ENCODE assay signal across 20 mouse cellular contexts in genomic region chr2:28228364-28228763, GRCm38 (mm10). TPM values are rescaled to one million over a fixed set of nuclear protein-coding genes. Genes with fewer than 3 reads are reported as not detected.
DNase-seq lines count a peak whose midpoint lies in the region; ATAC-seq and TF ChIP-seq lines count a peak whose summit lies in the region.
"Had no signal": no experiment of that assay in that cellular context is flagged by ENCODE, and none has a peak within 500 bp of the region (broad histone marks: within the 10 kb centered on the region; RNA-seq: fewer than 3 reads in every experiment).

No protein-coding gene starts in this region.

- TF ChIP-seq CTCF in C2C12 (IDR thresholded peaks at IDR 0.05; ENCODE audit: control insufficient read depth, insufficient read depth, insufficient read length), result no peak
- no peak for TF ChIP-seq CTCF in hindbrain, postnatal 0 days (IDR thresholded peaks at IDR 0.05; ENCODE audit: low read depth)

- H3ac ChIP-seq in C2C12 (ENCODE audit: control insufficient read depth, insufficient read length, low read depth), result no peak overlapping the region

- no peak for ATAC-seq in forebrain, embryonic 13.5 days
- ATAC-seq in forebrain, embryonic 15.5 days (replicated peaks), result no peak
- ATAC-seq in hindbrain, postnatal 0 days, result no peak
- ATAC-seq: forebrain, embryonic 14.5 days had no signal

- H3K4me1 ChIP-seq in forebrain, embryonic 13.5 days, result peaks cover 15% of the 10 kb centered on the region; the same call in 1 of the 2 replicates
- H3K4me1 ChIP-seq in forebrain, embryonic 15.5 days, result peaks cover 7% of the 10 kb centered on the region
- H3K4me1 ChIP-seq in hindbrain, postnatal 0 days (ENCODE audit: insufficient read depth, low read length), result peaks cover 10% of the 10 kb centered on the region; the same call in 1 of the 2 replicates
- H3K4me1 ChIP-seq: liver, embryonic 13.5 days; lung, embryonic 15.5 days had no signal

- H3K27me3 ChIP-seq in forebrain, embryonic 13.5 days, result no peaks in the 10 kb centered on the region
- H3K27me3 ChIP-seq in forebrain, embryonic 15.5 days, result no peaks in the 10 kb centered on the region
- H3K27me3 ChIP-seq in C2C12 (ENCODE audit: control insufficient read depth, insufficient read depth, insufficient read length), result no peaks in the 10 kb centered on the region
- H3K27me3 ChIP-seq in hindbrain, postnatal 0 days (ENCODE audit: insufficient read depth, low read length), result no peaks in the 10 kb centered on the region
- H3K27me3 ChIP-seq: embryonic facial prominence, embryonic 12.5 days; limb, embryonic 13.5 days; liver, embryonic 13.5 days; lung, embryonic 15.5 days had no signal

- DNase-seq in adrenal gland, postnatal 36 days, result peak; percentile 48 to 55
- no peak for DNase-seq in hindbrain, postnatal 0 days (ENCODE audit: low spot score)
- no peak for DNase-seq in cerebellum, postnatal 36 days
- no peak for DNase-seq in gastrocnemius, postnatal 25 days
- DNase-seq: cerebellum, adult 8-10 months; kidney, adult 11 months; layer of hippocampus, postnatal 36 days; liver, embryonic 13.5 days; lung, postnatal 4 days; right cerebral cortex, adult 18-20 months; thymus, postnatal 36 days had no signal

- H3K4me3 ChIP-seq in forebrain, embryonic 13.5 days, result no peak overlapping the region
- no peak overlapping the region for H3K4me3 ChIP-seq in forebrain, embryonic 15.5 days
- no peak overlapping the region for H3K4me3 ChIP-seq in C2C12 (ENCODE audit: insufficient read depth, poor library complexity, severe bottlenecking)
- H3K4me3 ChIP-seq in hindbrain, postnatal 0 days (ENCODE audit: low read length), result no peak overlapping the region
- H3K4me3 ChIP-seq: embryonic facial prominence, embryonic 12.5 days; erythroblast, embryonic 14.5 days; heart, embryonic 10.5 days; limb, embryonic 13.5 days; liver, embryonic 13.5 days; lung, embryonic 15.5 days had no signal

- H3K9ac ChIP-seq in forebrain, embryonic 13.5 days, result no peak overlapping the region
- H3K9ac ChIP-seq in forebrain, embryonic 15.5 days (replicated peaks), result no peak overlapping the region
- no peak overlapping the region for H3K9ac ChIP-seq in hindbrain, postnatal 0 days (replicated peaks; ENCODE audit: low read length)
- H3K9ac ChIP-seq: embryonic facial prominence, embryonic 12.5 days; limb, embryonic 13.5 days; liver, embryonic 13.5 days; lung, embryonic 15.5 days had no signal

- no peaks in the 10 kb centered on the region for H3K9me3 ChIP-seq in forebrain, embryonic 13.5 days (replicated peaks)
- no peaks in the 10 kb centered on the region for H3K9me3 ChIP-seq in forebrain, embryonic 15.5 days
- no peaks in the 10 kb centered on the region for H3K9me3 ChIP-seq in hindbrain, postnatal 0 days (ENCODE audit: low read length)
- H3K9me3 ChIP-seq: embryonic facial prominence, embryonic 12.5 days; heart, embryonic 10.5 days; limb, embryonic 13.5 days; liver, embryonic 13.5 days; lung, embryonic 15.5 days had no signal

- H3K4me2 ChIP-seq in forebrain, embryonic 13.5 days, result no peak overlapping the region
- H3K4me2 ChIP-seq in forebrain, embryonic 15.5 days (replicated peaks), result no peak overlapping the region
- H3K4me2 ChIP-seq in hindbrain, postnatal 0 days (ENCODE audit: low read depth, low read length), result no peak overlapping the region
- H3K4me2 ChIP-seq: limb, embryonic 13.5 days; liver, embryonic 13.5 days; lung, embryonic 15.5 days had no signal

- H3K27ac ChIP-seq in forebrain, embryonic 13.5 days, result peak overlapping the region; percentile 57; the same call in 1 of the 2 replicates
- no peak overlapping the region for H3K27ac ChIP-seq in forebrain, embryonic 15.5 days (replicated peaks)
- 0 out of 2 replicates have a peak overlapping the region, but pooled peaks have one; percentile 1 for H3K27ac ChIP-seq in hindbrain, postnatal 0 days
- H3K27ac ChIP-seq: embryonic facial prominence, embryonic 12.5 days; heart, embryonic 10.5 days; limb, embryonic 13.5 days; liver, embryonic 13.5 days; lung, embryonic 15.5 days had no signal

- H3K79me2 ChIP-seq in C2C12 (ENCODE audit: control insufficient read depth, insufficient read depth), result no peaks in the 10 kb centered on the region

- no peaks in the 10 kb centered on the region for H3K79me3 ChIP-seq in C2C12 (ENCODE audit: low read depth)

- H3K36me3 ChIP-seq in forebrain, embryonic 13.5 days (ENCODE audit: poor library complexity, severe bottlenecking), result peaks cover 39% of the 10 kb centered on the region
- H3K36me3 ChIP-seq in forebrain, embryonic 15.5 days, result peaks cover 35% of the 10 kb centered on the region
- peaks cover 21% of the 10 kb centered on the region for H3K36me3 ChIP-seq in C2C12 (ENCODE audit: control insufficient read depth, insufficient read depth)
- 0 out of 2 replicates have a peak, but pooled peaks cover 15% of the 10 kb centered on the region for H3K36me3 ChIP-seq in hindbrain, postnatal 0 days (ENCODE audit: insufficient read depth, low read length)
- H3K36me3 ChIP-seq: liver, embryonic 13.5 days; lung, embryonic 15.5 days had no signal

- WGBS in forebrain, embryonic 13.5 days, result 83% methylated on average over 4 of the region's 4 CpGs
- WGBS in forebrain, embryonic 15.5 days, result 81% methylated on average over 4 of the region's 4 CpGs
- WGBS in hindbrain, postnatal 0 days, result 63% methylated on average over 4 of the region's 4 CpGs

TF ChIP-seq in C2C12, 6 proteins besides CTCF, POLR2A, EP300 and RAD21:
- TF ChIP-seq MYOG (IDR thresholded peaks at IDR 0.05; ENCODE audit: control insufficient read depth, extremely low read depth, insufficient read length) (no peak), MYOD1 (IDR thresholded peaks at IDR 0.05; ENCODE audit: control insufficient read depth, insufficient read length, low read depth) (peak; percentile 89), USF1 (IDR thresholded peaks at IDR 0.05; ENCODE audit: low read depth) (no peak)

RNA-seq across cellular contexts. Expression of gene Olfm1, which starts 35.6 kb away (rescaled TPM):
- 122 and 136 TPM in 2 replicates for polyA plus RNA-seq in forebrain, embryonic 13.5 days (2015; fragmentation: Nextera tagmentation; extraction: Ambion mirVana)
- polyA plus RNA-seq in forebrain, embryonic 15.5 days (2015; fragmentation: Nextera tagmentation; extraction: Ambion mirVana), result 225 and 234 TPM in 2 replicates
- 55.2 TPM for polyA plus RNA-seq in C2C12 (2012; fragmentation: generic; extraction: Trizol)
- total RNA-seq in adrenal gland, postnatal 36 days (2021), result 10 to 100 TPM; 34.4 to 40.5 TPM
- 460 and 484 TPM in 2 replicates for total RNA-seq in hindbrain, postnatal 0 days (2014; rRNA removed)
- polyA plus RNA-seq in hindbrain, postnatal 0 days (2015; fragmentation: Nextera tagmentation; extraction: Ambion mirVana), result 346 and 367 TPM in 2 replicates
- 10 to 100 TPM; 11.9 to 14.5 TPM for total RNA-seq in gastrocnemius, postnatal 25 days (2021)

Comparison
In these comparisons a context has a peak if more than half of its experiments do, and no peak if none do; other contexts are left out.
1. DNase-seq: peak in adrenal gland, postnatal 36 days (2 of 2); none in hindbrain, postnatal 0 days (single experiment), cerebellum, postnatal 36 days (0 of 2) and gastrocnemius, postnatal 25 days (single experiment).